Mouse (Mus musculus) spleen, adult 2 months (tissue): ENCODE results near the gene Tbx6.

Source experiments
- CTCF ChIP-seq: fragments of 200-500 bp; IDR thresholded peaks from 2 replicates; pipeline ENCODE4 v1.5.1; 2011; ENCODE audit warnings: mild to moderate bottlenecking, inconsistent platforms; ENCODE audit not compliant: insufficient read depth, insufficient read length, insufficient replicate concordance; ENCODE audit errors: extremely low read depth
- POLR2A ChIP-seq: fragments of 200-500 bp; IDR thresholded peaks from 2 replicates; pipeline ENCODE4 v1.6.1; 2011; ENCODE audit warnings: low read depth, low read length, inconsistent platforms

DNA sequence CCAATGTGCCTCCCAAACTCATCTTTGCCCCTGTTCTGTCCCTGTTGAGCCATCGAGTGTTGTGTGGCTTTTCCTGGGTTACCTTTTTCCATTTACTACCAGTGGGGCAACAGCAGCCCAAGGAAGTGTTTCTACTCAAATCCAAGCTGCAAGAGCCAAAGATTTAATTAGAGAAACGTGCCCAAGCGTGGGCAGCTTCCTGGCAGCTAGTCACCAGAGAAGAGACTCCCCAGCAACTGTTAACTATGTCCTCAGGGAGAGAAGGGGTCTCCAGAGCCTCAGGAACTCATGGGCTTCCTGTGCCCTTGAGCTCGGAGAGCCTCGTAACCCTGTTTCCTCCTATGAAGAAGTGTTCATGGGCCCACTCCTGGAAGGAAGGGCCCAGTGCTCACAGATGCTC, 40.3 kb upstream of the Tbx6 start:
- TF ChIP-seq CTCF (no peak), POLR2A (no peak)
